Mouse (Mus musculus): Measurements from ENCODE around the gene Ak4. TPM values are rescaled to one million over a fixed set of nuclear protein-coding genes. Genes with fewer than 3 reads are reported as not detected.
"Not testable (repeated sequence)": the region's sequence is repeated elsewhere in the genome, so short reads cannot be mapped to it uniquely, and the experiment has no call there.

The Ak4 gene
- polyA plus RNA-seq, 1 experiment from 2014 or later: 11.9 TPM

DNA sequence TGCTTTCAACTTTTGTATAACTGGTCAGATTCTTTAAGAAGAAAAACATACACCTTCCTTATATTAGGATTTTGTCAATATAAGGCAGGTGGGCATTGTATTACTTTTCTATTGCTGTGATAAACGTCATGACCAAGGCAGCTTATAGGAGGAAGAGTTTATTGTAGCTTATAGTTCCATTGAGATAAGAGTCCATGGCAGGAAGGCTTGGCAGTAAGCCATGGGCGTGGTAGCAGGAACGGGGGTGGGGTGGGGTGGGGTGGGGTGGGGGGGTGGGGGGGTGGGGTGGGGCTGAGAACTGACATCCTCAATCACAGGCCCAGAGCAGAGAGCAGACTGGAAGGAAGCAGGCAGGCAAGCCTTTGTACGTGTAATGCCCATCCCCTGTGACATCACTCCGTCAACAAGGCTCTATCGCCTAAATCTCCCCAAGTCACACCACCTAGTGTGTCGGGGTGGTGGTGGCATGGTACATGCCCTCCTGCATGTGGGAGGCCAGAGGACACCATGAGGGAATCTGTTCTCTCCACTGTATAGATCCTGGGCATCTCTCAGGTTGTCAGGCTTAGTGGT is 24.4 kb downstream of the Ak4 start:
- no peak overlapping the region for H3K4me3 ChIP-seq (ENCODE audit: low read depth, low read length)
- no peaks in the 10 kb centered on the region for H3K27me3 ChIP-seq (ENCODE audit: control insufficient read depth, insufficient read depth, low read length)
- 91% methylated on average over 7 of the region's 7 CpGs for WGBS
- H3K9me3 ChIP-seq (ENCODE audit: control insufficient read depth, low read length): no peaks in the 10 kb centered on the region
- ATAC-seq (replicated peaks; ENCODE audit: low FRiP score) (no peak), DNase-seq (ENCODE audit: low spot score) (no peak)
- no peak overlapping the region for H3K9ac ChIP-seq (ENCODE audit: low read length)
- no peaks in the 10 kb centered on the region for H3K36me3 ChIP-seq (ENCODE audit: control insufficient read depth, insufficient read depth, low read length)
- H3K4me2 ChIP-seq (ENCODE audit: low read depth, low read length, severe bottlenecking): no peak overlapping the region
- H3K4me1 ChIP-seq (replicated peaks; ENCODE audit: control insufficient read depth, insufficient read depth, low read length): no peaks in the 10 kb centered on the region
- no peak overlapping the region for H3K27ac ChIP-seq (ENCODE audit: low read depth, low read length)

DNA sequence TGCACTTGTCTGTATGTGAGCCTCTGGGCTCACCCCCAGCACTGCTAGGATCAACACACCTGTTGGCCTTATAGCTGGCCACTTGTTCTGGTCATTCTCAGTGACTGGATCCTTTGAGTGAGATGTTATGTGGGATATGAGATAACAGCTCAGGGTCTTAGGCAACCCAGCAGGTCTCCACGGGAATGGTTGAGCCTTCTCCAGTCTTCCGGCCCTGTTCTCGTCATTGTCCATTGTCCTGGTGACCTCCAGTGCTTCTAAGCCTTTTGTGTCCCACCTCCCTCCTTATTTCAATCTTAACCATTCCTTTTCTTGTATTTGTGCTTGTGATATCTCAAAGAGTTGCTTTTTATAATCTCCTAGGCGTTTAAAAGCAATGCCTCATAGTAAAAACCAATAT is 26.6 kb downstream of the Ak4 start:
- H3K9ac ChIP-seq (ENCODE audit: low read length): no peak overlapping the region
- no peaks in the 10 kb centered on the region for H3K27me3 ChIP-seq (ENCODE audit: control insufficient read depth, insufficient read depth, low read length)
- no peak overlapping the region for H3K4me3 ChIP-seq (ENCODE audit: low read depth, low read length)
- ATAC-seq (replicated peaks; ENCODE audit: low FRiP score) (no peak), DNase-seq (ENCODE audit: low spot score) (no peak)
- no peaks in the 10 kb centered on the region for H3K9me3 ChIP-seq (ENCODE audit: control insufficient read depth, low read length)
- no peaks in the 10 kb centered on the region; the same call in 1 of the 2 replicates for H3K36me3 ChIP-seq (ENCODE audit: control insufficient read depth, insufficient read depth, low read length)
- H3K4me1 ChIP-seq (replicated peaks; ENCODE audit: control insufficient read depth, insufficient read depth, low read length): no peaks in the 10 kb centered on the region
- no peak overlapping the region for H3K27ac ChIP-seq (ENCODE audit: low read depth, low read length)
- H3K4me2 ChIP-seq (ENCODE audit: low read depth, low read length, severe bottlenecking): no peak overlapping the region
- WGBS: 85% methylated on average over 4 of the region's 4 CpGs

DNA sequence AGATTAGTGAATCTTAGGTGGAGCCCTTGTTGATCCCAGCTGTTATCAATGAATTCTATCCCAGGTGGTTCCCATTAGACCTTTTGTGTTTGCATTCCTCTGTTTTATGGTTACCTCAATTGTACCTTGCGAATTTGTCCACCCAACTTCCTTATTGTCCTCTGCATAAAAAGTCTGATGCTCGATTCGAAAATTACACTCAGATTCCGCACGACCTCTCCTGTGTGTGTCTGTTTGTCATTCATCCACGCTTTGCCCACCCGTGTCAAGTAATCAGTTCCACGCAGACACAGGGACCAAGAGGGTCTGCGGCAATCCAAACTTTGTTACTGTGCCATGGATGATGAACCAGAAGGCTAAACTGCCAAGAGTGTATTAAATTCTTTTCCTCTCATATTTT is 27.5 kb downstream of the Ak4 start:
- ATAC-seq (replicated peaks; ENCODE audit: low FRiP score); H3K4me2 ChIP-seq (ENCODE audit: low read depth, low read length, severe bottlenecking); H3K9ac ChIP-seq (ENCODE audit: low read length); H3K27me3 ChIP-seq (ENCODE audit: control insufficient read depth, insufficient read depth, low read length); H3K9me3 ChIP-seq (ENCODE audit: control insufficient read depth, low read length); H3K4me1 ChIP-seq (replicated peaks; ENCODE audit: control insufficient read depth, insufficient read depth, low read length); H3K4me3 ChIP-seq (ENCODE audit: low read depth, low read length); DNase-seq (ENCODE audit: low spot score); H3K27ac ChIP-seq (ENCODE audit: low read depth, low read length); H3K36me3 ChIP-seq (ENCODE audit: control insufficient read depth, insufficient read depth, low read length): not testable (repeated sequence)
- WGBS: 95% methylated on average over 9 of the region's 9 CpGs

DNA sequence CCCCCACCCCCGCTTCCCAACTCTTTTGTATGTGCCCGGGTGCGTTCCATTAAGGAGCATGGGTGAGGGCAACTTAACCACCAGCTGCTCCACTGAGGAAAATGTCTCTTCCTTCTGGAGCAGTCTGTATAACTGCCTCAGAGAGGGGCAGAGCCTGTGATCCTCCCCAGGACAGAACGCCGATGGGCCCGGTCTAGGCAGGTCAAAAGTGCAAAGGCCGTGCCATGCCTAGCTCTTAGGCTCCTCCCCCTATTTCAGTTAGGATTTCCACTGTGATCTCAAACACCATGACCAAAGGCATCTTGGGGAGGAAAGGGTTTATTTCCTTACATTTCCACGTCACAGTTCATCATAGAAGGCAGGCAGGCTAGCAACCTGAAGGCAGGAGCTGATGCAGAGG is 29.6 kb downstream of the Ak4 start:
- no peaks in the 10 kb centered on the region for H3K27me3 ChIP-seq (ENCODE audit: control insufficient read depth, insufficient read depth, low read length)
- WGBS: 92% methylated on average over 8 of the region's 8 CpGs

DNA sequence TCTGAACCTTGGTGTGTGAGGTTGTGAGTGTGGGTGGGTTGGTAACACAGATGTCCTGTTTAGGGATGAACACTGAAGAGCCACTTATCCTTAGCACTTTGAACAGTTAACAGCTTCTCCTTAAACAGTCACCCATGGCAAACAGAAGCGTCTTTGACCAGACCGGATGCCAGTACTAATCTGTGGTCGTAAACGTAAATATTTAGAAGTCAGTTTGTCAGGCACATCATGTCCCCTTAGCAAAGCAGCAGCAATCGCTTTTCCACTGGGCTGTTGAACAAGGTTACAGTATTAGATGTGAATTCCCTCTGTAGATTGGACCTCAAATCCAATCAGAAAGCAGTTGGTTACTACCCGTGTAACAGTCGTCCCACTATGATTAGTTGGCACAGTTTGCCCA is 30.3 kb downstream of the Ak4 start:
- no peak overlapping the region for H3K4me3 ChIP-seq (ENCODE audit: low read depth, low read length)
- no peak overlapping the region for H3K4me2 ChIP-seq (ENCODE audit: low read depth, low read length, severe bottlenecking)
- no peak overlapping the region for H3K9ac ChIP-seq (ENCODE audit: low read length)
- ATAC-seq (replicated peaks; ENCODE audit: low FRiP score) (no peak), DNase-seq (ENCODE audit: low spot score) (no peak)
- no peaks in the 10 kb centered on the region; the same call in 1 of the 2 replicates for H3K36me3 ChIP-seq (ENCODE audit: control insufficient read depth, insufficient read depth, low read length)
- WGBS: 95% methylated on average over 7 of the region's 7 CpGs
- no peaks in the 10 kb centered on the region for H3K27me3 ChIP-seq (ENCODE audit: control insufficient read depth, insufficient read depth, low read length)
- no peak overlapping the region for H3K27ac ChIP-seq (ENCODE audit: low read depth, low read length)
- H3K4me1 ChIP-seq (replicated peaks; ENCODE audit: control insufficient read depth, insufficient read depth, low read length): no peaks in the 10 kb centered on the region
- H3K9me3 ChIP-seq (ENCODE audit: control insufficient read depth, low read length): no peaks in the 10 kb centered on the region

More for the DNA sequence above, 29.6 kb downstream of the Ak4 start:
- H3K4me2 ChIP-seq (ENCODE audit: low read depth, low read length, severe bottlenecking): no peak overlapping the region
- no peak for ATAC-seq (replicated peaks; ENCODE audit: low FRiP score)
- H3K9me3 ChIP-seq (ENCODE audit: control insufficient read depth, low read length): no peaks in the 10 kb centered on the region
- no peak overlapping the region for H3K27ac ChIP-seq (ENCODE audit: low read depth, low read length)
- no peak for DNase-seq (ENCODE audit: low spot score)
- H3K4me1 ChIP-seq (replicated peaks; ENCODE audit: control insufficient read depth, insufficient read depth, low read length): no peaks in the 10 kb centered on the region
- H3K9ac ChIP-seq (ENCODE audit: low read length): no peak overlapping the region
- H3K36me3 ChIP-seq (ENCODE audit: control insufficient read depth, insufficient read depth, low read length): no peaks in the 10 kb centered on the region; the same call in 1 of the 2 replicates
- H3K4me3 ChIP-seq (ENCODE audit: low read depth, low read length): no peak overlapping the region

DNA sequence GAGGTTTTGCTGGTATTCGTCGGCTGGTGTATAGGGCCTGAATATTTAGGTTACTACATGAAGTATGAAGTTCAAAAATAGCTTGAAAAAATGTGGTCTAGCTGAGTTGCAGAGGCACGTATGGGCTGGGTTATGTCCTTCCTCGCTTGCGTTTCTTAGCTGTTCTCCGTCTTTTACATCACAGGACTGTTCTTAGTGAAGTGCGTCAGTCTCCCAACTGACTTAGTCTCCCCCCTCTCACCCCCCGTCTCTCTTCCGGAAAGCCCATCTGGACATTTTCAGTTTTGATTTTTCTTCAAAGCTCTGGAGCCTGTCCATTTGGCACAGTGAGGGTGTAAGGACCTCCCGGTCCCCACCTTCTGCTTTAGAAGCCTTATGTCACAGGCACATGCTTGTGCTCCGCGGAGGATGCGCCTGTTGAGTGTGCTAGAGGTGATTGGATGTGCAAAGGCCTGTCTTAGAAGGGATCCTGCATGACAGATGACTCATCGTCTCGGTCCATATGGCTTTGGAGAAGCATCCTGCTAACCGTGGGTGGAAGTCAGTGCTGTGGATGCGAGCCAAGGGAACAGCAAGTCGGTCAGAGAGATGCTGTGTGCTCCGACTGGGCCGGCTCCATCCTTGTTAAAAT is 31.2 kb downstream of the Ak4 start:
- H3K4me3 ChIP-seq (ENCODE audit: low read depth, low read length): no peak overlapping the region
- H3K4me1 ChIP-seq (replicated peaks; ENCODE audit: control insufficient read depth, insufficient read depth, low read length): no peaks in the 10 kb centered on the region
- H3K4me2 ChIP-seq (ENCODE audit: low read depth, low read length, severe bottlenecking): no peak overlapping the region
- no peak overlapping the region for H3K27ac ChIP-seq (ENCODE audit: low read depth, low read length)
- H3K9me3 ChIP-seq (ENCODE audit: control insufficient read depth, low read length): no peaks in the 10 kb centered on the region
- H3K36me3 ChIP-seq (ENCODE audit: control insufficient read depth, insufficient read depth, low read length): no peaks in the 10 kb centered on the region; the same call in 1 of the 2 replicates
- H3K27me3 ChIP-seq (ENCODE audit: control insufficient read depth, insufficient read depth, low read length): no peaks in the 10 kb centered on the region
- 95% methylated on average over 20 of the region's 20 CpGs for WGBS
- no peak for ATAC-seq (replicated peaks; ENCODE audit: low FRiP score)
- no peak for DNase-seq (ENCODE audit: low spot score)
- H3K9ac ChIP-seq (ENCODE audit: low read length): no peak overlapping the region

DNA sequence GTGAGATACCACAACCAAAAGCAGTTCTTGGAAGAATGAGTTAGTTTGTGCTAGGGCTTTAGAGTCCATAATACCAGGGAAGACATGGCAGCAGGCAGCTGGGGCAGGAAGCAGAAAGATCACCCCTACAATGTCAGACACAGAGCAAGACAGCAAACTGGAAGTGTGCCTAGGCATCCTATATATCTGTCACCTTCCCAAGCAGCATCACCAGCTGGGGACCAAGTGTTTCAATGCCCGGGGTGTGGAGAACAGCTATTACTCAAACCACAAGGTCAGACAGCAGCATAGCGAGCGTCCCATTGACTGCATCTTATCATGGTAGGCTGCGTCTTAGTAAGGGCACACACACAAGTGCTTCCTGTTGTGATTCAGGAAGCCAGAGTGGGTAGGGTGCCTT is 32.0 kb downstream of the Ak4 start:
- no peak for ATAC-seq (replicated peaks; ENCODE audit: low FRiP score)
- 90% methylated on average over 4 of the region's 4 CpGs for WGBS
- no peaks in the 10 kb centered on the region for H3K27me3 ChIP-seq (ENCODE audit: control insufficient read depth, insufficient read depth, low read length)
- H3K9ac ChIP-seq (ENCODE audit: low read length): no peak overlapping the region
- no peaks in the 10 kb centered on the region for H3K4me1 ChIP-seq (replicated peaks; ENCODE audit: control insufficient read depth, insufficient read depth, low read length)
- H3K4me2 ChIP-seq (ENCODE audit: low read depth, low read length, severe bottlenecking): no peak overlapping the region
- no peaks in the 10 kb centered on the region for H3K9me3 ChIP-seq (ENCODE audit: control insufficient read depth, low read length)
- no peak overlapping the region for H3K27ac ChIP-seq (ENCODE audit: low read depth, low read length)
- DNase-seq (ENCODE audit: low spot score): no peak
- H3K4me3 ChIP-seq (ENCODE audit: low read depth, low read length): no peak overlapping the region
- no peaks in the 10 kb centered on the region; the same call in 1 of the 2 replicates for H3K36me3 ChIP-seq (ENCODE audit: control insufficient read depth, insufficient read depth, low read length)

DNA sequence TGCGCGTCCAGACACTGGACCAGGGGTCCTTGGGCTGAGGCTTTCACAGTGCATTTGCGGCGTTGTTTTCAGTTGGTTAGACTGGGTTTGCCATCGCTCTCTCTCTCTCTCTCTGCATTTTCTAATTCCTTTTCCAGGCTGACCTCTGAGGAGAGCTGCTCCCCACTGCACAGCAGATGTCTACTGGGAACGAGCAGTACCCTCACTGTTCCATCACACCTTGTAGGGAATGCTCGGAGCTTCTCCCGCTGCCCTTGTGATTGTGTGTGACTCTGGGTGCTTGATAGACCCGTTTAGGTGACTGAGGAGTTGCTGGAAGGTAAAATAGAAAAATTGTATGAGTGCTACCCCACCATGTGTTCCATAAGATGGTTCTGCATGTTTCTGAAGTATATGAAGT is 33.8 kb downstream of the Ak4 start:
- Histone ChIP-seq H3K9ac (ENCODE audit: low read length) (no peak overlapping the region), H3K27ac (ENCODE audit: low read depth, low read length) (no peak overlapping the region), H3K36me3 (ENCODE audit: control insufficient read depth, insufficient read depth, low read length) (no peaks in the 10 kb centered on the region; the same call in 1 of the 2 replicates), H3K4me2 (ENCODE audit: low read depth, low read length, severe bottlenecking) (no peak overlapping the region), H3K9me3 (ENCODE audit: control insufficient read depth, low read length) (no peaks in the 10 kb centered on the region), H3K4me1 (replicated peaks; ENCODE audit: control insufficient read depth, insufficient read depth, low read length) (no peaks in the 10 kb centered on the region), H3K27me3 (ENCODE audit: control insufficient read depth, insufficient read depth, low read length) (no peaks in the 10 kb centered on the region), H3K4me3 (ENCODE audit: low read depth, low read length) (no peak overlapping the region)
- 96% methylated on average over 9 of the region's 9 CpGs for WGBS
- DNase-seq (ENCODE audit: low spot score) (no peak), ATAC-seq (replicated peaks; ENCODE audit: low FRiP score) (no peak)

DNA sequence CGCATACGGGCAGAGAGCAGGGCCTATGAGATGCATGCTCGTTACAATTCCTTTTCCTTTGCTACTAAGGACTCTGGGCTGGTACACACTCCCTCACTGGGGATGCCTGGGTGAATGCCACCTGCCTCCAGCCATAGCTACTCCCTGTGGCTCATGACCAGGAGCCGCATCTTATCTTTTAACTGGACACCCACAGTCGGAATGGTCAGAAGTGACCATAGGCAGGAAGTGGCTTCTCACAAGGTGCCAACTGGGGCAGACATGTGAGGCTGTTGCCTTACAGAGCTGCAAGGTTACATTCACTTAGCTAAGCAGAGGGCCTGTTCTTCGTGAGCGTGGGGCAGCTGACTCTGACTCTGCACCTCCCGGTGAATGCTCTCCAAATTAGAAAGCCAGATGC is 38.1 kb downstream of the Ak4 start:
- Histone ChIP-seq H3K4me2 (ENCODE audit: low read depth, low read length, severe bottlenecking) (no peak overlapping the region), H3K4me1 (replicated peaks; ENCODE audit: control insufficient read depth, insufficient read depth, low read length) (no peaks in the 10 kb centered on the region), H3K36me3 (ENCODE audit: control insufficient read depth, insufficient read depth, low read length) (no peaks in the 10 kb centered on the region), H3K4me3 (ENCODE audit: low read depth, low read length) (no peak overlapping the region), H3K9me3 (ENCODE audit: control insufficient read depth, low read length) (no peaks in the 10 kb centered on the region), H3K9ac (ENCODE audit: low read length) (no peak overlapping the region), H3K27ac (ENCODE audit: low read depth, low read length) (no peak overlapping the region), H3K27me3 (ENCODE audit: control insufficient read depth, insufficient read depth, low read length) (no peaks in the 10 kb centered on the region)
- ATAC-seq (replicated peaks; ENCODE audit: low FRiP score) (no peak), DNase-seq (ENCODE audit: low spot score) (no peak)
- 90% methylated on average over 8 of the region's 8 CpGs for WGBS
